Mouse (Mus musculus): Measurements from ENCODE around the gene Gm10188. TPM values are rescaled to one million over a fixed set of nuclear protein-coding genes. Genes with fewer than 3 reads are reported as not detected.
A peak's percentile ranks its signal among the peaks of the same experiment; 100 is the strongest.

Gene Gm10188
- polyA plus RNA-seq, 1 experiment from 2014 or later, result not detected

- Histone ChIP-seq H3K4me2 (ENCODE audit: low read length) (no peak overlapping the region), H3K4me3 (ENCODE audit: low read depth, low read length) (no peak overlapping the region), H3K27me3 (replicated peaks; ENCODE audit: control insufficient read depth, insufficient read depth, low read length) (peaks cover 4% of the 10 kb centered on the region), H3K4me1 (replicated peaks; ENCODE audit: control insufficient read depth, insufficient read depth, low read length) (no peaks in the 10 kb centered on the region), H3K9me3 (ENCODE audit: control insufficient read depth, low read length) (no peaks in the 10 kb centered on the region), H3K27ac (ENCODE audit: low read depth) (no peak overlapping the region), H3K36me3 (ENCODE audit: control insufficient read depth, insufficient read depth, low read length) (no peaks in the 10 kb centered on the region), H3K9ac (ENCODE audit: low read length) (no peak overlapping the region)
- 36% methylated on average over 6 of the region's 6 CpGs for WGBS
- no peak for ATAC-seq (replicated peaks; ENCODE audit: low FRiP score, low TSS enrichment, low read depth)
- no peak for DNase-seq (ENCODE audit: low spot score)
Measured at GRCm38 (mm10) chr1:132213076-132213475, 16.5 kb downstream of the Gm10188 start.

- ATAC-seq (replicated peaks; ENCODE audit: low FRiP score, low TSS enrichment, low read depth) (no peak), DNase-seq (ENCODE audit: low spot score) (peak; percentile 78)
- WGBS, result 3% methylated on average over 20 of the region's 20 CpGs
- Histone ChIP-seq H3K9me3 (ENCODE audit: control insufficient read depth, low read length) (no peaks in the 10 kb centered on the region), H3K27me3 (replicated peaks; ENCODE audit: control insufficient read depth, insufficient read depth, low read length) (peaks cover 4% of the 10 kb centered on the region), H3K4me1 (replicated peaks; ENCODE audit: control insufficient read depth, insufficient read depth, low read length) (no peaks in the 10 kb centered on the region), H3K4me2 (ENCODE audit: low read length) (peak overlapping the region; percentile 43), H3K27ac (ENCODE audit: low read depth) (no peak overlapping the region), H3K9ac (ENCODE audit: low read length) (no peak overlapping the region), H3K36me3 (ENCODE audit: control insufficient read depth, insufficient read depth, low read length) (no peaks in the 10 kb centered on the region), H3K4me3 (ENCODE audit: low read depth, low read length) (peak overlapping the region; percentile 20)
Measured at GRCm38 (mm10) chr1:132212218-132212617, 17.3 kb downstream of the Gm10188 start.

GRCm38 (mm10) chr1:132211672-132212071, 17.9 kb downstream of the Gm10188 start:
- DNase-seq (ENCODE audit: low spot score) (no peak), ATAC-seq (replicated peaks; ENCODE audit: low FRiP score, low TSS enrichment, low read depth) (no peak)
- Histone ChIP-seq H3K27ac (ENCODE audit: low read depth) (no peak overlapping the region), H3K4me1 (replicated peaks; ENCODE audit: control insufficient read depth, insufficient read depth, low read length) (no peaks in the 10 kb centered on the region), H3K36me3 (ENCODE audit: control insufficient read depth, insufficient read depth, low read length) (no peaks in the 10 kb centered on the region), H3K9ac (ENCODE audit: low read length) (no peak overlapping the region), H3K4me3 (ENCODE audit: low read depth, low read length) (no peak overlapping the region), H3K4me2 (ENCODE audit: low read length) (peak overlapping the region; percentile 43), H3K27me3 (replicated peaks; ENCODE audit: control insufficient read depth, insufficient read depth, low read length) (peaks cover 4% of the 10 kb centered on the region), H3K9me3 (ENCODE audit: control insufficient read depth, low read length) (no peaks in the 10 kb centered on the region)
- WGBS, result 38% methylated on average over 12 of the region's 12 CpGs

GRCm38 (mm10) chr1:132210922-132211321, 18.6 kb downstream of the Gm10188 start:
- 21% methylated on average over 7 of the region's 7 CpGs for WGBS
- H3K27me3 ChIP-seq (replicated peaks; ENCODE audit: control insufficient read depth, insufficient read depth, low read length), result peaks cover 4% of the 10 kb centered on the region
- ATAC-seq (replicated peaks; ENCODE audit: low FRiP score, low TSS enrichment, low read depth), result no peak
- H3K36me3 ChIP-seq (ENCODE audit: control insufficient read depth, insufficient read depth, low read length), result no peaks in the 10 kb centered on the region
- H3K9ac ChIP-seq (ENCODE audit: low read length), result no peak overlapping the region
- H3K4me1 ChIP-seq (replicated peaks; ENCODE audit: control insufficient read depth, insufficient read depth, low read length), result no peaks in the 10 kb centered on the region
- no peak for DNase-seq (ENCODE audit: low spot score)
- H3K4me3 ChIP-seq (ENCODE audit: low read depth, low read length), result no peak overlapping the region
- H3K9me3 ChIP-seq (ENCODE audit: control insufficient read depth, low read length), result no peaks in the 10 kb centered on the region
- H3K4me2 ChIP-seq (ENCODE audit: low read length), result no peak overlapping the region
- no peak overlapping the region for H3K27ac ChIP-seq (ENCODE audit: low read depth)

- no peak overlapping the region for H3K4me3 ChIP-seq (ENCODE audit: low read depth, low read length)
- H3K9ac ChIP-seq (ENCODE audit: low read length), result no peak overlapping the region
- no peaks in the 10 kb centered on the region for H3K36me3 ChIP-seq (ENCODE audit: control insufficient read depth, insufficient read depth, low read length)
- no peak overlapping the region for H3K4me2 ChIP-seq (ENCODE audit: low read length)
- no peaks in the 10 kb centered on the region for H3K4me1 ChIP-seq (replicated peaks; ENCODE audit: control insufficient read depth, insufficient read depth, low read length)
- ATAC-seq (replicated peaks; ENCODE audit: low FRiP score, low TSS enrichment, low read depth) (no peak), DNase-seq (ENCODE audit: low spot score) (no peak)
- H3K9me3 ChIP-seq (ENCODE audit: control insufficient read depth, low read length), result no peaks in the 10 kb centered on the region
- H3K27me3 ChIP-seq (replicated peaks; ENCODE audit: control insufficient read depth, insufficient read depth, low read length), result peaks cover 6% of the 10 kb centered on the region
- no peak overlapping the region for H3K27ac ChIP-seq (ENCODE audit: low read depth)
- 62% methylated on average over 10 of the region's 10 CpGs for WGBS
Measured at GRCm38 (mm10) chr1:132209400-132209799, 20.2 kb downstream of the Gm10188 start.

- ATAC-seq (replicated peaks; ENCODE audit: low FRiP score, low TSS enrichment, low read depth) (no peak), DNase-seq (ENCODE audit: low spot score) (no peak)
- no peak overlapping the region for H3K9ac ChIP-seq (ENCODE audit: low read length)
- peaks cover 7% of the 10 kb centered on the region for H3K27me3 ChIP-seq (replicated peaks; ENCODE audit: control insufficient read depth, insufficient read depth, low read length)
- WGBS, result 14% methylated on average over 4 of the region's 4 CpGs
- no peak overlapping the region for H3K27ac ChIP-seq (ENCODE audit: low read depth)
- H3K4me2 ChIP-seq (ENCODE audit: low read length), result no peak overlapping the region
- H3K9me3 ChIP-seq (ENCODE audit: control insufficient read depth, low read length), result no peaks in the 10 kb centered on the region
- H3K36me3 ChIP-seq (ENCODE audit: control insufficient read depth, insufficient read depth, low read length), result no peaks in the 10 kb centered on the region
- no peak overlapping the region for H3K4me3 ChIP-seq (ENCODE audit: low read depth, low read length)
- no peaks in the 10 kb centered on the region for H3K4me1 ChIP-seq (replicated peaks; ENCODE audit: control insufficient read depth, insufficient read depth, low read length)
Measured at GRCm38 (mm10) chr1:132208154-132208553, 21.4 kb downstream of the Gm10188 start.

GRCm38 (mm10) chr1:132206828-132207227, 22.7 kb downstream of the Gm10188 start:
- Histone ChIP-seq H3K36me3 (ENCODE audit: control insufficient read depth, insufficient read depth, low read length) (no peaks in the 10 kb centered on the region), H3K4me1 (replicated peaks; ENCODE audit: control insufficient read depth, insufficient read depth, low read length) (no peaks in the 10 kb centered on the region), H3K9ac (ENCODE audit: low read length) (no peak overlapping the region), H3K4me2 (ENCODE audit: low read length) (no peak overlapping the region), H3K9me3 (ENCODE audit: control insufficient read depth, low read length) (no peaks in the 10 kb centered on the region), H3K27me3 (replicated peaks; ENCODE audit: control insufficient read depth, insufficient read depth, low read length) (peaks cover 7% of the 10 kb centered on the region), H3K27ac (ENCODE audit: low read depth) (no peak overlapping the region), H3K4me3 (ENCODE audit: low read depth, low read length) (no peak overlapping the region)
- ATAC-seq (replicated peaks; ENCODE audit: low FRiP score, low TSS enrichment, low read depth), result no peak
- no peak for DNase-seq (ENCODE audit: low spot score)
- WGBS, result 81% methylated on average over 3 of the region's 3 CpGs

- H3K9me3 ChIP-seq (ENCODE audit: control insufficient read depth, low read length), result no peaks in the 10 kb centered on the region
- no peak overlapping the region for H3K9ac ChIP-seq (ENCODE audit: low read length)
- H3K4me1 ChIP-seq (replicated peaks; ENCODE audit: control insufficient read depth, insufficient read depth, low read length), result peaks cover under 1% of the 10 kb centered on the region; the same call in 1 of the 2 replicates
- H3K27ac ChIP-seq (ENCODE audit: low read depth), result no peak overlapping the region
- DNase-seq (ENCODE audit: low spot score), result no peak
- peaks cover 7% of the 10 kb centered on the region; the same call in 1 of the 2 replicates for H3K27me3 ChIP-seq (replicated peaks; ENCODE audit: control insufficient read depth, insufficient read depth, low read length)
- no peak overlapping the region for H3K4me2 ChIP-seq (ENCODE audit: low read length)
- no peaks in the 10 kb centered on the region for H3K36me3 ChIP-seq (ENCODE audit: control insufficient read depth, insufficient read depth, low read length)
- WGBS, result 58% methylated on average over 5 of the region's 5 CpGs
- ATAC-seq (replicated peaks; ENCODE audit: low FRiP score, low TSS enrichment, low read depth), result no peak
- H3K4me3 ChIP-seq (ENCODE audit: low read depth, low read length), result no peak overlapping the region
Measured at GRCm38 (mm10) chr1:132205958-132206357, 23.6 kb downstream of the Gm10188 start.

GRCm38 (mm10) chr1:132202771-132203170, 26.8 kb downstream of the Gm10188 start:
- Histone ChIP-seq H3K4me3 (ENCODE audit: low read depth, low read length) (no peak overlapping the region), H3K4me1 (replicated peaks; ENCODE audit: control insufficient read depth, insufficient read depth, low read length) (peaks cover 11% of the 10 kb centered on the region; the same call in 1 of the 2 replicates), H3K36me3 (ENCODE audit: control insufficient read depth, insufficient read depth, low read length) (no peaks in the 10 kb centered on the region), H3K9ac (ENCODE audit: low read length) (no peak overlapping the region), H3K4me2 (ENCODE audit: low read length) (no peak overlapping the region), H3K9me3 (ENCODE audit: control insufficient read depth, low read length) (no peaks in the 10 kb centered on the region), H3K27me3 (replicated peaks; ENCODE audit: control insufficient read depth, insufficient read depth, low read length) (peaks cover 14% of the 10 kb centered on the region; the same call in 1 of the 2 replicates), H3K27ac (ENCODE audit: low read depth) (no peak overlapping the region)
- WGBS, result 91% methylated on average over 5 of the region's 5 CpGs
- DNase-seq (ENCODE audit: low spot score) (no peak), ATAC-seq (replicated peaks; ENCODE audit: low FRiP score, low TSS enrichment, low read depth) (no peak)

Data from intestine, embryonic 14.5 days (tissue).